Mouse (Mus musculus): ENCODE data around the gene Pelo. TPM values are rescaled to one million over a fixed set of nuclear protein-coding genes. Genes with fewer than 3 reads are reported as not detected.
A peak's percentile ranks its signal among the peaks of the same experiment; 100 is the strongest.

Gene Pelo
- polyA plus RNA-seq, 1 experiment from 2014 or later: 4.8 TPM

- Histone ChIP-seq H3K4me3 (ENCODE audit: low read depth, low read length) (no peak overlapping the region), H3K4me2 (replicated peaks; ENCODE audit: low read depth) (peak overlapping the region; percentile 92; the same call in 1 of the 2 replicates), H3K27me3 (replicated peaks; ENCODE audit: control insufficient read depth, insufficient read depth, low read length) (no peaks in the 10 kb centered on the region), H3K27ac (ENCODE audit: low read depth, low read length) (no peak overlapping the region), H3K36me3 (ENCODE audit: control insufficient read depth, insufficient read depth) (no peaks in the 10 kb centered on the region), H3K9ac (ENCODE audit: low read depth, low read length) (no peak overlapping the region), H3K4me1 (replicated peaks; ENCODE audit: control insufficient read depth, insufficient read depth, low read length) (peaks cover 5% of the 10 kb centered on the region), H3K9me3 (ENCODE audit: control insufficient read depth) (no peaks in the 10 kb centered on the region)
- WGBS: 83% methylated on average over 9 of the region's 9 CpGs
- TF ChIP-seq CTCF (IDR thresholded peaks at IDR 0.05; ENCODE audit: low read depth): no peak
- no peak for ATAC-seq
Observed at GRCm38 (mm10) chr13:115099381-115099780, 9.4 kb upstream of the Pelo start.

GRCm38 (mm10) chr13:115098227-115098626, 8.2 kb upstream of the Pelo start:
- no peaks in the 10 kb centered on the region for H3K9me3 ChIP-seq (ENCODE audit: control insufficient read depth)
- TF ChIP-seq CTCF (IDR thresholded peaks at IDR 0.05; ENCODE audit: low read depth): no peak
- no peak overlapping the region for H3K27ac ChIP-seq (ENCODE audit: low read depth, low read length)
- no peak overlapping the region for H3K9ac ChIP-seq (ENCODE audit: low read depth, low read length)
- no peaks in the 10 kb centered on the region for H3K36me3 ChIP-seq (ENCODE audit: control insufficient read depth, insufficient read depth)
- H3K4me1 ChIP-seq (replicated peaks; ENCODE audit: control insufficient read depth, insufficient read depth, low read length): peaks cover 5% of the 10 kb centered on the region
- no peak overlapping the region for H3K4me3 ChIP-seq (ENCODE audit: low read depth, low read length)
- WGBS: 83% methylated on average over 3 of the region's 3 CpGs
- no peak overlapping the region for H3K4me2 ChIP-seq (replicated peaks; ENCODE audit: low read depth)
- H3K27me3 ChIP-seq (replicated peaks; ENCODE audit: control insufficient read depth, insufficient read depth, low read length): no peaks in the 10 kb centered on the region
- ATAC-seq: no peak

- Histone ChIP-seq H3K4me3 (ENCODE audit: low read depth, low read length) (no peak overlapping the region), H3K36me3 (ENCODE audit: control insufficient read depth, insufficient read depth) (no peaks in the 10 kb centered on the region), H3K9ac (ENCODE audit: low read depth, low read length) (no peak overlapping the region), H3K4me2 (replicated peaks; ENCODE audit: low read depth) (no peak overlapping the region), H3K27me3 (replicated peaks; ENCODE audit: control insufficient read depth, insufficient read depth, low read length) (no peaks in the 10 kb centered on the region), H3K27ac (ENCODE audit: low read depth, low read length) (no peak overlapping the region), H3K9me3 (ENCODE audit: control insufficient read depth) (no peaks in the 10 kb centered on the region), H3K4me1 (replicated peaks; ENCODE audit: control insufficient read depth, insufficient read depth, low read length) (peaks cover 5% of the 10 kb centered on the region)
- WGBS: 66% methylated on average over 5 of the region's 5 CpGs
- no peak for TF ChIP-seq CTCF (IDR thresholded peaks at IDR 0.05; ENCODE audit: low read depth)
- ATAC-seq: no peak
Observed at GRCm38 (mm10) chr13:115096965-115097364, 7.0 kb upstream of the Pelo start.

GRCm38 (mm10) chr13:115096216-115096615, 6.2 kb upstream of the Pelo start:
- Histone ChIP-seq H3K27ac (ENCODE audit: low read depth, low read length) (no peak overlapping the region), H3K4me1 (replicated peaks; ENCODE audit: control insufficient read depth, insufficient read depth, low read length) (peaks cover 3% of the 10 kb centered on the region), H3K27me3 (replicated peaks; ENCODE audit: control insufficient read depth, insufficient read depth, low read length) (no peaks in the 10 kb centered on the region), H3K4me3 (ENCODE audit: low read depth, low read length) (no peak overlapping the region), H3K36me3 (ENCODE audit: control insufficient read depth, insufficient read depth) (no peaks in the 10 kb centered on the region), H3K4me2 (replicated peaks; ENCODE audit: low read depth) (no peak overlapping the region; the same call in 1 of the 2 replicates), H3K9me3 (ENCODE audit: control insufficient read depth) (no peaks in the 10 kb centered on the region), H3K9ac (ENCODE audit: low read depth, low read length) (no peak overlapping the region)
- TF ChIP-seq CTCF (IDR thresholded peaks at IDR 0.05; ENCODE audit: low read depth): no peak
- WGBS: 39% methylated on average over 2 of the region's 2 CpGs
- ATAC-seq: no peak

GRCm38 (mm10) chr13:115095392-115095791, 5.4 kb upstream of the Pelo start:
- H3K27me3 ChIP-seq (replicated peaks; ENCODE audit: control insufficient read depth, insufficient read depth, low read length): no peaks in the 10 kb centered on the region

GRCm38 (mm10) chr13:115091511-115091910, 1.5 kb upstream of the Pelo start:
- no peak for TF ChIP-seq CTCF (IDR thresholded peaks at IDR 0.05; ENCODE audit: low read depth)
- H3K9me3 ChIP-seq (ENCODE audit: control insufficient read depth): no peaks in the 10 kb centered on the region
- no peak for ATAC-seq
- H3K4me1 ChIP-seq (replicated peaks; ENCODE audit: control insufficient read depth, insufficient read depth, low read length): no peaks in the 10 kb centered on the region
- no peak overlapping the region for H3K9ac ChIP-seq (ENCODE audit: low read depth, low read length)
- WGBS: 68% methylated on average over 3 of the region's 3 CpGs
- no peak overlapping the region for H3K4me3 ChIP-seq (ENCODE audit: low read depth, low read length)
- H3K36me3 ChIP-seq (ENCODE audit: control insufficient read depth, insufficient read depth): peaks cover 10% of the 10 kb centered on the region
- no peak overlapping the region for H3K27ac ChIP-seq (ENCODE audit: low read depth, low read length)
- H3K27me3 ChIP-seq (replicated peaks; ENCODE audit: control insufficient read depth, insufficient read depth, low read length): no peaks in the 10 kb centered on the region
- no peak overlapping the region for H3K4me2 ChIP-seq (replicated peaks; ENCODE audit: low read depth)

More at GRCm38 (mm10) chr13:115095392-115095791, 5.4 kb upstream of the Pelo start:
- peak; percentile 44 for TF ChIP-seq CTCF (IDR thresholded peaks at IDR 0.05; ENCODE audit: low read depth)
- ATAC-seq: 0 out of 2 replicates have a peak, but pooled peaks have one; percentile 34
- H3K9me3 ChIP-seq (ENCODE audit: control insufficient read depth): no peaks in the 10 kb centered on the region
- no peak overlapping the region for H3K27ac ChIP-seq (ENCODE audit: low read depth, low read length)
- H3K4me3 ChIP-seq (ENCODE audit: low read depth, low read length): no peak overlapping the region
- H3K4me1 ChIP-seq (replicated peaks; ENCODE audit: control insufficient read depth, insufficient read depth, low read length): no peaks in the 10 kb centered on the region; the same call in 1 of the 2 replicates
- no peak overlapping the region for H3K4me2 ChIP-seq (replicated peaks; ENCODE audit: low read depth)
- no peak overlapping the region for H3K9ac ChIP-seq (ENCODE audit: low read depth, low read length)
- 65% methylated on average over 2 of the region's 2 CpGs for WGBS
- no peaks in the 10 kb centered on the region for H3K36me3 ChIP-seq (ENCODE audit: control insufficient read depth, insufficient read depth)
